In the genomic region with DNA sequence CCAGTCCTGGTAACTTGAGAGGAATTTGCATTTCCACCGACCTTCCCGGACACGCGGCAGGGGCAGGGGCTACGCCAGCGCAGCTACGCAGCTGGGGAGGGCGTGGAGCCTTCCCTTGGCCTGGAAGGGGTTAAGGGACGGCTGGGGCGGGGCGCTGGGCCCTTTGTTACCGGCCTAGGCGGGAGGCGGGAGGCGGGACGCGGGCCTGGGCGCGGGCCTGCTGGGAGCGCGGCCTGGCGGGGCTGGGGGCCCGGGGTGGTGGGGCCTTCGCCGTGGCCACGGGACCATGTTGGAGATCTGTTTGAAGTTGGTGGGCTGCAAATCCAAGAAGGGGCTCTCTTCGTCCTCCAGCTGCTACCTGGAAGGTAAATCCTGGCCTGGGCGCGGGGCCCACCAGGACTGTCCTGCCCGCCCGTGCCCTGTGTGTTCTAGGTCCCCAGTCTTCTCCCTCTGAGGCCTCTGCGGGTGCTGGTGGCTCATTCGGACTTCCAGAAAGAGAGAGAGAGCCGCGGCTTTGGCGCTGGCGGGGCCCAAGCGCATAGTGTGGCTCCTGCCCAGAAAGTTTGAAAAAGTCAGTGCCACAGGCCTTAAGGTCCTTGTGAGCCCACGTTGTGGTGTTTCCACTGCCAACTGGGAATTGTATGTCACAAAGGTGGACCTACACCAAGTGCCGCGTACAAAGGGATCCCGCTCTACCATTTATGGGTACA, we compare ENCODE assay signal across 8 mouse cellular contexts. TPM values are rescaled to one million over a fixed set of nuclear protein-coding genes. Genes with fewer than 3 reads are reported as not detected.
DNase-seq lines count a peak whose midpoint lies in the region; ATAC-seq and TF ChIP-seq lines count a peak whose summit lies in the region.

No protein-coding gene starts in this region.

- peak overlapping the region; percentile 77 for H3K4me2 ChIP-seq in heart, postnatal 0 days (ENCODE audit: low read depth, low read length)

- no peaks in the 10 kb centered on the region for H3K27me3 ChIP-seq in heart, postnatal 0 days (ENCODE audit: control insufficient read depth, insufficient read depth, low read length)

- in situ Hi-C loops in ES-E14 (cut with MboI; ENCODE audit: low sequenced_read_pairs in 2 of 2, unreplicated experiment in 2 of 2): no loop called here

- peak overlapping the region; percentile 72 to 87 for H3K4me3 ChIP-seq in ES-E14 (ENCODE audit: insufficient read depth in 1 of 2, low read depth in 1 of 2, low read length in 2 of 2, poor library complexity in 1 of 2, severe bottlenecking in 1 of 2)
- H3K4me3 ChIP-seq in heart, postnatal 0 days (ENCODE audit: low read depth, low read length): peak overlapping the region; percentile 93

- no peak for TF ChIP-seq EP300 in heart, postnatal 0 days (IDR thresholded peaks at IDR 0.05; ENCODE audit: low read depth)

- H3K4me1 ChIP-seq in ES-E14 (ENCODE audit: control insufficient read depth in 2 of 2, insufficient read depth in 2 of 2, low read length in 2 of 2, poor library complexity in 1 of 2): peaks cover 4 to 23% of the 10 kb centered on the region in 2 experiments
- peaks cover 52% of the 10 kb centered on the region for H3K4me1 ChIP-seq in heart, postnatal 0 days (ENCODE audit: control insufficient read depth, insufficient read depth)

- peak; percentile 69 for ATAC-seq in erythroblast, adult 5-6 weeks (replicated peaks; ENCODE audit: low FRiP score, poor library complexity, severe bottlenecking)
- peak; percentile 95 for ATAC-seq in heart, postnatal 0 days (ENCODE audit: insufficient read depth, low read depth)
- ATAC-seq in megakaryocyte progenitor cell, adult 5-6 weeks (replicated peaks; ENCODE audit: poor library complexity): peak; percentile 96

- peak; percentile 68 for DNase-seq in ES-E14 (ENCODE audit: low read depth, low spot score)
- peak; percentile 69 to 79 for DNase-seq in adrenal gland, postnatal 4 days (ENCODE audit: low spot score in 2 of 2)
- peak; percentile 78 for DNase-seq in heart, postnatal 0 days (ENCODE audit: low spot score)
- peak; percentile 85 to 91 for DNase-seq in kidney, postnatal 25 days
- DNase-seq in skeletal muscle tissue, adult 2 months (ENCODE audit: low read depth, low spot score): peak; percentile 64
- no peak for DNase-seq in frontal cortex, postnatal 14 days (ENCODE audit: low spot score in 2 of 2)

- H3K27ac ChIP-seq in ES-E14 (ENCODE audit: insufficient read depth, low read depth, low read length, poor library complexity, severe bottlenecking): peak overlapping the region; percentile 19; the same call in 1 of the 2 replicates
- peak overlapping the region; percentile 98 for H3K27ac ChIP-seq in heart, postnatal 0 days (ENCODE audit: low read depth)

- TF ChIP-seq CTCF in heart, postnatal 0 days (IDR thresholded peaks at IDR 0.05; ENCODE audit: low read depth): no peak

- under 1% methylated on average over 42 of the region's 42 CpGs for WGBS in heart, postnatal 0 days

- H3K9me3 ChIP-seq in ES-E14 (ENCODE audit: control insufficient read depth, insufficient read depth, low read depth, low read length): no peaks in the 10 kb centered on the region
- H3K9me3 ChIP-seq in heart, postnatal 0 days (replicated peaks; ENCODE audit: control insufficient read depth, low read length): no peaks in the 10 kb centered on the region

- peak overlapping the region; percentile 74 for H3K9ac ChIP-seq in ES-E14 (ENCODE audit: insufficient read depth, low read depth, low read length, poor library complexity, severe bottlenecking)
- peak overlapping the region; percentile 99 for H3K9ac ChIP-seq in heart, postnatal 0 days (replicated peaks; ENCODE audit: low read depth, low read length)

- H3K36me3 ChIP-seq in ES-E14 (ENCODE audit: control insufficient read depth, insufficient read depth, low read length, poor library complexity, severe bottlenecking): no peaks in the 10 kb centered on the region
- H3K36me3 ChIP-seq in heart, postnatal 0 days (replicated peaks; ENCODE audit: control insufficient read depth, insufficient read depth, low read length): no peaks in the 10 kb centered on the region; the same call in 1 of the 2 replicates

TF ChIP-seq in ES-E14, 5 proteins besides CTCF, POLR2A, EP300 and RAD21:
- no peak for TF ChIP-seq ZNF384 (IDR thresholded peaks at IDR 0.05; ENCODE audit: low read depth, low read length)
- no peak for TF ChIP-seq CHD2 (IDR thresholded peaks at IDR 0.05; ENCODE audit: low read depth, low read length)
- TF ChIP-seq MAFK (IDR thresholded peaks at IDR 0.05; ENCODE audit: insufficient read depth, low read depth, low read length): no peak
- no peak for TF ChIP-seq ZC3H11A (IDR thresholded peaks at IDR 0.05; ENCODE audit: borderline replicate concordance, low read depth, low read length)
- TF ChIP-seq HCFC1 (IDR thresholded peaks at IDR 0.05; ENCODE audit: borderline replicate concordance, insufficient read depth, low read length): no peak

RNA-seq across cellular contexts. Expression of gene Qrfp, which starts 50.5 kb away (rescaled TPM):
- total RNA-seq in ES-E14 (2012; rRNA removed): 0.05 TPM in 1 of 2 replicates, not detected in the other
- total RNA-seq in adrenal gland, postnatal 4 days (2021): not detected
- not detected in 2 replicates for total RNA-seq in erythroblast, adult 5-6 weeks (2015; ENCODE audit: low replicate concordance)
- total RNA-seq in erythroblast, adult 5-6 weeks (2017; ENCODE audit: low replicate concordance): not detected in 2 replicates
- total RNA-seq in heart, postnatal 0 days (2014; rRNA removed; ENCODE audit: low replicate concordance): not detected in 2 replicates
- 0.04 TPM in 1 of 2 replicates, not detected in the other for polyA plus RNA-seq in heart, postnatal 0 days (2015; fragmentation: Nextera tagmentation; extraction: Ambion mirVana)
- total RNA-seq in megakaryocyte progenitor cell, adult 5-6 weeks (2015): not detected in 2 replicates
- not detected in 2 replicates for total RNA-seq in megakaryocyte progenitor cell, adult 5-6 weeks (2017)

Comparison
In these comparisons a context has a peak if more than half of its experiments do, and no peak if none do; other contexts are left out.
1. DNase-seq: peak in ES-E14 (single experiment), adrenal gland, postnatal 4 days (2 of 2), heart, postnatal 0 days (single experiment), kidney, postnatal 25 days (2 of 2) and skeletal muscle tissue, adult 2 months (single experiment); none in frontal cortex, postnatal 14 days (0 of 2).
2. Peak in every context shown above with its lines, with median percentiles within 50 percentile points of each other: ATAC-seq.